Mouse (Mus musculus): ENCODE results near the gene Rpp25.

DNA sequence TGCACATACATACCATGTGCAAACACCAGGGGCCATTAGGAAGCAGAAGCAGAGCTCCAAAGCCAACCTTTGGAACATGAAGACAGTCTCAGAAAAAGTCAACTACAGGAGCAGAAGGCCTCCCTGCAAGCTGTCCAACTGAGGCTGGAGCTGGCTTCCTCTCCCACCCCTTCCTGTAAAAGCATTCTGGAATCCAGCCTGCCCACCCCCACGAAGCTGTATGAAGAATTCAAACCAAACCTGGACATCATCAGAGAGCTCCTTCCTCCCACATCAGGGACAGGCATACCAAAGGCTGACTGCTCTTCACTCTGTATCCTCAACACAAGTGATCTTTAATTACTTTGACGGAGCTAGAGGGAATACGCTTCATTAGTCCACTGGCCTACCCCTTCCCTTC, 40.1 kb downstream of the Rpp25 start:
- TF ChIP-seq CTCF (IDR thresholded peaks at IDR 0.05; ENCODE audit: low read depth): no peak
- TF ChIP-seq EP300 (IDR thresholded peaks at IDR 0.05; ENCODE audit: low read depth): no peak

Measured in liver, postnatal 0 days (tissue).